Mouse (Mus musculus) Patski (cell line): ENCODE measurements at regions not wholly inside any gene's neighbourhood (a gene's known extent, or its start where the extent isn't known, plus 50 kb on each side); places are given as distances from the start of the nearest gene placed in this dataset.

Experiments used
- ATAC-seq: fragments of 100-300 bp; one replicate; pipeline ENCODE4 v1.8.0; 2021
- CTCF ChIA-PET: fragments of 350-600 bp; sonication (Branson Sonifier 250); formaldehyde crosslinking; loops from one replicate; lab custom pipeline; 2022; ENCODE audit warnings: inconsistent platforms; lab: Charles Lee
- POLR2A ChIA-PET: fragments of 350-600 bp; sonication (Branson Sonifier 250); formaldehyde crosslinking; loops from one replicate; lab custom pipeline; 2022; ENCODE audit warnings: antibody characterized with exemption, inconsistent platforms; lab: Charles Lee
- DNase-seq: peaks from one replicate; pipeline ENCODE4 v3.0.0-alpha.2; 2011; ENCODE audit warnings: low read depth, low spot score
- H3K27me3 ChIP-seq: fragments of 371-371 bp; one replicate; pipeline ENCODE4 v1.5.1; 2021
- CTCF ChIP-seq: fragments of 100-300 bp; IDR thresholded peaks from one replicate; pipeline ENCODE4 v1.5.1; 2021
- in situ Hi-C: fragments of 300-500 bp; cut with MboI; formaldehyde crosslinking; loops from 3 replicates; pipeline ENCODE4 v1.11.1; 2018; ENCODE audit warnings: low pct_unique_long_range_greater_than_20kb, mixed read lengths

GRCm38 (mm10) chr15:42361871-42362270 is 2227.7 kb downstream of the 9330182O14Rik start:
- ChIA-PET CTCF (no interaction called here), POLR2A (no interaction called here)
- in situ Hi-C loops, result no loop called here
- no peak for DNase-seq
- ATAC-seq, result no peak
- no peaks in the 10 kb centered on the region for H3K27me3 ChIP-seq
- TF ChIP-seq CTCF, result no peak

GRCm38 (mm10) chr15:42364979-42365378 is 2230.8 kb downstream of the 9330182O14Rik start:
- no peak for DNase-seq
- H3K27me3 ChIP-seq, result no peaks in the 10 kb centered on the region
- POLR2A ChIA-PET, result interaction anchor here (0.6 kb wide), 3 partner anchors 25 to 174 kb away, joined by 3 read pairs; no protein-coding TSS in a partner anchor
- in situ Hi-C loops, result no loop called here
- CTCF ChIA-PET, result no interaction called here
- no peak for TF ChIP-seq CTCF
- ATAC-seq, result no peak

- ATAC-seq, result no peak
These were observed 2232.6 kb downstream of the 9330182O14Rik start for GRCm38 (mm10) chr15:42366796-42367195.

GRCm38 (mm10) chr15:42369603-42370002 is 2235.4 kb downstream of the 9330182O14Rik start:
- no peak for TF ChIP-seq CTCF
- ATAC-seq (no peak), DNase-seq (no peak)
- ChIA-PET CTCF (no interaction called here), POLR2A (no interaction called here)
- in situ Hi-C loops, result no loop called here
- no peaks in the 10 kb centered on the region for H3K27me3 ChIP-seq

More at GRCm38 (mm10) chr15:42366796-42367195, 2232.6 kb downstream of the 9330182O14Rik start:
- H3K27me3 ChIP-seq, result no peaks in the 10 kb centered on the region
- ChIA-PET CTCF (no interaction called here), POLR2A (no interaction called here)
- in situ Hi-C loops, result no loop called here
- DNase-seq, result no peak
- TF ChIP-seq CTCF, result no peak

- in situ Hi-C loops, result no loop called here
- ATAC-seq, result no peak
- no peak for TF ChIP-seq CTCF
- DNase-seq, result no peak
- CTCF ChIA-PET, result no interaction called here
- POLR2A ChIA-PET, result no interaction called here
- H3K27me3 ChIP-seq, result no peaks in the 10 kb centered on the region
These were observed 2235.9 kb downstream of the 9330182O14Rik start for GRCm38 (mm10) chr15:42370044-42370443.

GRCm38 (mm10) chr15:42372704-42373286 is 2238.6 kb downstream of the 9330182O14Rik start:
- H3K27me3 ChIP-seq, result no peaks in the 10 kb centered on the region
- no peak for TF ChIP-seq CTCF
- ChIA-PET POLR2A (no interaction called here), CTCF (interaction anchor here (0.7 kb wide), 1 partner anchor 14 kb away, joined by 3 read pairs; no protein-coding TSS in a partner anchor)
- in situ Hi-C loops, result no loop called here
- DNase-seq, result no peak
- ATAC-seq, result no peak
